Mouse (Mus musculus) fat pad, adult 2 months (tissue): ENCODE results near the gene Plpp7.

Experiments
- DNase-seq: peaks from one replicate; pipeline ENCODE4 v3.0.0-alpha.2; 2011; ENCODE audit warnings: low read depth, low spot score; ENCODE audit errors: extremely low read depth

Plpp7 gene

GRCm38 (mm10) chr2:32158616-32159239, 63.4 kb downstream of the Plpp7 start:
- DNase-seq: no peak
